Mouse (Mus musculus): ENCODE data around the gene Slc15a5. TPM values are rescaled to one million over a fixed set of nuclear protein-coding genes. Genes with fewer than 3 reads are reported as not detected.

The Slc15a5 gene
- total RNA-seq, 2 experiments from 2014 or later = 0.18 TPM; not detected in 1

DNA sequence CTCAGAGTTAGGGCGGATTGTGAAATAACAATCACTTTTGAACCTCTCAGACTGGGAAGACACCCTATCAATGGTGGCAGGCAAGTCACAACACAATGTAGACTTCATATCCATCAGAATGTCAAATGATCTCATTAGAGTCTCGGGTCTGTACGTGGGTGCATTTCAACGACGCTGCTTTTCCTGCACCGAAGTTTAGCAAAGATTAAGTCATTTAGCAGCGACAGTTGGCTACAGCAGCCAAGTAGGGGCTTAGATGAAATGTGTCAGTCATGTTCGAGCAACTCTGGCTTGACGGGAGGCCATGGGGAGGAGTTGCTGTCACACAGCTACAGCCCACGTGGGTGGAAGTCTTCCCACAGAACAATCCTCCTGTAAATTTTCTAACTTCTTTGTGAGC lies 133.2 kb downstream of the Slc15a5 start:
- intact Hi-C loops (cut with DNase I) = no loop called here
- TF ChIP-seq CTCF (IDR thresholded peaks at IDR 0.05) = no peak
- no peak overlapping the region for H3K4me3 ChIP-seq
- DNase-seq (ENCODE audit: extremely low spot score in 1 of 2, low spot score in 2 of 2) = peak in 1 of 2 experiments; percentile 11
- H3K27ac ChIP-seq = no peak overlapping the region

DNA sequence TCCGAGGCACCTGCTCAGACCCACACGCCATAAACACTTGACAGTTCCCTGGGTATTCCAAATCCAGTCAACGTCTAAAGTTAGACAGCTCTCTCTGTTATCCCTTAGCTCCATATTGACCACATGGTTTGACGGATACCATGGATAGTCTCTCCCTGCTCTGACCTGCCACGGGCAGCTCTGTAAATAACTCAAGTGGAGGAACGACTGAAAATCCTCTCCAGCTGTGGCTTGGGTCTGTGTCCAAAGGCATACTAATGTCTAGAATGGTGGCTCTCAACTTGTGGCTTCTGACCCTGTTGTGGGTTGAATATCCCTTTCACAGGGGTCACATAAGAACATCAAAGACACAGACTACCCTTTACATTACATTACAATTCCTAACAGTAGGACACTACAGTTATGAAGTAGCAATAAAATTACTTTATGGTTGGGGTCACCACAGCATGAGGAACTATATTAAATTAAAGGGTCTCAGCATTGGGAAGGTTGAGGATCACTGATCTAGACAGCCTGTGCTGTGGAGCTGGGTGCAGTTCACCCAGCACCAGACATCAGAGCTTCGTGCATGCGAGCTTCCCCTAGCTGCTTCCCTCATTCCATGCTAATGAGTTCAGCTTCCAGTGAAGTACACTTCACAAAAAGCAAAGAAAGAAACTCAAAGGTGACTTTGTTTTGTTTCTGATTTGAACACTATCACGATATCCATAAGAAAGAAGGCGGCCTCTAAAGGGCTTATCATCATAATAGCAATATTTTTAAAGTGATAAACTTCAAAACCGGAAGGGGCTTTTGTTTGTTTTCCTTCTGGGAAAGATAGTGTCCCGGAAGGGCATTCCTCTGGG lies 139.1 kb downstream of the Slc15a5 start:
- Histone ChIP-seq H3K4me3 (no peak overlapping the region), H3K27ac (no peak overlapping the region)
- intact Hi-C loops (cut with DNase I) = no loop called here
- TF ChIP-seq CTCF (IDR thresholded peaks at IDR 0.05) = no peak
- DNase-seq (ENCODE audit: extremely low spot score in 1 of 2, low spot score in 2 of 2) = no peak

DNA sequence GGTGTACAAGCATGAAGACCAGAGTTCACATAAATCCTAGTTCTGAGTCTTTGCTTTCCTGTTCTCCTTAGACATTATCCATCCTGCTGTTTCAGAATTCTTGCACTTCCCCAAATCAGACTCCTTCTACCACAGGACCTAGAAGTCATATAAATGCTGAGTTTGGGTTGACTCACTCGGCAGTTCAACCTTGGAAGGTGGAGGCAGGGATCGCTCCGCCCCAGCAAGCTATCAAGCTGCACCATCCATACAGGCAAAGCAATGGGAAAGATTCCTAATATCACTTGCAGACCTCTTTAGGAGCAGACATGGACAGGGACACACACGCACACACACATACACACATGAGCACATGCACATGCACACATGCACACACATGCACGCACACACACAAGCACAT lies 142.2 kb downstream of the Slc15a5 start:
- Histone ChIP-seq H3K4me3 (no peak overlapping the region), H3K27ac (no peak overlapping the region)
- no peak for TF ChIP-seq CTCF (IDR thresholded peaks at IDR 0.05)
- DNase-seq (ENCODE audit: extremely low spot score in 1 of 2, low spot score in 2 of 2) = no peak
- intact Hi-C loops (cut with DNase I) = no loop called here

DNA sequence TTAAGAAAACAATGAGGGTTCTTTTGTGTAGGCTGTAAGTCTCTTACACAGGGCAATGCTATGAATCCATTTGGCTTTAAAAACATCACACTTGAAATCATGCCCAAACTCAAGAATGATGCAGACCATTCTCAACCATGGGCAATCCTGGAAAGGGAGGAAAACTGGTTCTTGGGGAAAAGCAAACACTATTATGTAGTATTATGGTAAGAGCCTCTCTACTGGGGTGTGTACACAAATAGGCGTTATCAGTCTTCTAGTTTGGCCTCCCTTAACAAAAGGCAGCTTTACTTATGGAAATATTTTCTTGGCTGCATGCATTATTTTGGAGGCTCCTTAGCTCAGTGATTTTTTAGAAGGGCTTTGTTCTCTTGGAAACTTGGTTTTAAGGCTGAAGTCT lies 143.4 kb downstream of the Slc15a5 start:
- intact Hi-C loops (cut with DNase I) = no loop called here
- no peak for TF ChIP-seq CTCF (IDR thresholded peaks at IDR 0.05)
- Histone ChIP-seq H3K4me3 (no peak overlapping the region), H3K27ac (no peak overlapping the region)
- DNase-seq (ENCODE audit: extremely low spot score in 1 of 2, low spot score in 2 of 2) = no peak

DNA sequence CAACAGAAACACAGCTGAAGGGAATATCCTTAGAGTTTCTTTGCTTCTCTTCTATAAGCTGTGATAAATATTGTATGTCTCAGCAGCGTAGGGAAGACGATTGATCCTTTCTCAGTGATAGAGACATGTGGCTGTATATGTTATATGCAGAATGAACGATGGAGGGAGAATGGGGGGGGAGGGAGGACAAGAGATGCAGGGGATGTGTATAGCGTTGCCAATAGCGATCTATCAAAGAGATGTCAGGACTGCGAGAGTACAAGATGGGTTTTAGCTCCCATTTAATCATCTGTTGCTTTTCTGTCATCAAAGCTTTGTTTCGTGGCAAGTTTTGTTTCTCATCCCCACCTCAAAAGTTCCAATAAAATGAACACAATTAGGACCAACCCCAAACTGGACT lies 143.9 kb downstream of the Slc15a5 start:
- intact Hi-C loops (cut with DNase I) = loop anchor here (2.0 kb wide), 1 partner anchor 65 kb away; no protein-coding TSS in a partner anchor

DNA sequence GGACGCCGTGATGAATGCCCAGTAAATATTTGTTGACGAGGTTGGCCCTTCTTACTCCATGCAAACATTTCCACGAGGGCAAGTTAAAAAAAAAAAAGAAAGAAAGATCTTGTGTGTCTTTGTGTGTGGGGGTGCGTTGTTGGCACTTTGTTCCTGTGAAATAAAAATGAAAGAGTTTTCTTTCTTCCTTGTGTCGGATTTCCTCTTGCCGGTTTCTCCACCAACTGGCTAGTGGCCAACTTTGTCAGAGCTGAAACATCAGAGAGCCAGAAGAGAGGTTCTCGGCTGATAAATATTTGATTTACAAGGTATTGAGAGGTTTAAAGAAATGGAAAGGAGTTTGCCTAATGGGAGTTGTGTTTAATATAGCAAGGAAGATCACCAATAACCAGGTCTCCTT lies 144.4 kb downstream of the Slc15a5 start:
- no peak for TF ChIP-seq CTCF (IDR thresholded peaks at IDR 0.05)
- DNase-seq (ENCODE audit: extremely low spot score in 1 of 2, low spot score in 2 of 2) = peak; percentile 32 to 35
- Histone ChIP-seq H3K4me3 (no peak overlapping the region), H3K27ac (peak overlapping the region; percentile 61)
- intact Hi-C loops (cut with DNase I) = loop anchor here (2.0 kb wide), 1 partner anchor 65 kb away; no protein-coding TSS in a partner anchor

More for the DNA sequence above, 143.9 kb downstream of the Slc15a5 start:
- Histone ChIP-seq H3K4me3 (no peak overlapping the region), H3K27ac (peak overlapping the region; percentile 61)
- no peak for DNase-seq (ENCODE audit: extremely low spot score in 1 of 2, low spot score in 2 of 2)
- TF ChIP-seq CTCF (IDR thresholded peaks at IDR 0.05) = no peak

DNA sequence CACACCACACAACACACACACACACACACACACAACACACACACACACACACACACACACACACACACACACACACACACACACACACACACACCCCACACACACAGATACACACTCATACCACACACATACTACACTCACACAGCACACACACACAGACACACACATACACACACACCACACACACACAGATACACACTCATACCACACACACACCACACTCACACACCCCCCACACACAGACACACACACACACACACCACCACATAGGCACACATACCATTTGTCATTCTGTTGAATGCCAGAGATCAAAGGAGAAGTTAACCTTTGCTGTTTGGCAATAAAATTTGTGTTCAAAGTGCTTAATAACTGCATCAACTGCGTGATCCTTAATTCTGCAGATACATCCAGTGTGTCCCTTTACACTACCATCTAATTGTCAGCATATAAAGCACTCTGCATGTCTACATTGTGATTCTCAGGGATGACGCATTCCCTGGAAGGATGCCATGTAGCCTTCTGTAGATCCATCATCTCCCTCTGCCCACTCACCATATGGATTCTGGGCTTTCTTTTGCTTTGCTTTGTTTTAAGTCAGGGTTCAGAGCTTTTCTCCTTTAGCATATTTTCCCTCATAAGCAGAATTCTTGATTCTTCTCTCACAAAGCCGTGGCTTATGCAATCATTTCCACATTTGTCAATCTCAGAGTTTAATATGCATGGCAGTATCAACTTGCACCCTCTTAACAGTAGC lies 145.0 kb downstream of the Slc15a5 start:
- peak; percentile 67 to 76 for DNase-seq (ENCODE audit: extremely low spot score in 1 of 2, low spot score in 2 of 2)
- peak overlapping the region; percentile 61; the same call in 1 of the 2 replicates for H3K27ac ChIP-seq
- TF ChIP-seq CTCF (IDR thresholded peaks at IDR 0.05) = no peak
- intact Hi-C loops (cut with DNase I) = loop anchor here (2.0 kb wide), 1 partner anchor 64 kb away; no protein-coding TSS in a partner anchor
- H3K4me3 ChIP-seq = no peak overlapping the region

Other genes with a start within 250 kb of the Slc15a5 start
- gene Mgst1, start 60.4 kb upstream of the Slc15a5 start, total RNA-seq (2021) = 1 to 10 TPM; 8.6 to 9.6 TPM